Mouse (Mus musculus): ENCODE results near the gene Tln1.

DNA sequence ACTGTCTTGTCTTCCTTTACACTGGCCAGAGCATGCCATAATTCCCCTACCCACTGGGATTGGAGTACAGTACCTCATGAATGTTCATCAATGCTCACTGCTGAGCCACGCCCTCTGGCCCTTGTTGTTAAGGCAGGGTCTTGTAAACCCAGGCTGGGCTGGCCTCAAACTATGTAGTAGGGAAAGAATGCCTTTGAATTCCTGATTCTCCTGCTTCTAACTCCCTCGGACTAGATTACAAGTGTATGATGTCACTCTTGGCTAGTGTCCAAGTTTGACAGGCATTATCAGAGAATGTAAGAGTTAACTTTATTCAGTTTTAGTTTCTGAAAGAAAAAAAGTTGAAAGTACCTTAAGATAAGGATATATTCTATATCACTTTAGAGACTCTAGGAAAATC lies 1.7 kb upstream of the Tln1 start:
- TF ChIP-seq CTCF (IDR thresholded peaks at IDR 0.05; ENCODE audit: low read depth) (no peak), EP300 (IDR thresholded peaks at IDR 0.05; ENCODE audit: low read depth) (no peak)
